Mouse (Mus musculus): ENCODE results near the gene Atraid.

Atraid gene

DNA sequence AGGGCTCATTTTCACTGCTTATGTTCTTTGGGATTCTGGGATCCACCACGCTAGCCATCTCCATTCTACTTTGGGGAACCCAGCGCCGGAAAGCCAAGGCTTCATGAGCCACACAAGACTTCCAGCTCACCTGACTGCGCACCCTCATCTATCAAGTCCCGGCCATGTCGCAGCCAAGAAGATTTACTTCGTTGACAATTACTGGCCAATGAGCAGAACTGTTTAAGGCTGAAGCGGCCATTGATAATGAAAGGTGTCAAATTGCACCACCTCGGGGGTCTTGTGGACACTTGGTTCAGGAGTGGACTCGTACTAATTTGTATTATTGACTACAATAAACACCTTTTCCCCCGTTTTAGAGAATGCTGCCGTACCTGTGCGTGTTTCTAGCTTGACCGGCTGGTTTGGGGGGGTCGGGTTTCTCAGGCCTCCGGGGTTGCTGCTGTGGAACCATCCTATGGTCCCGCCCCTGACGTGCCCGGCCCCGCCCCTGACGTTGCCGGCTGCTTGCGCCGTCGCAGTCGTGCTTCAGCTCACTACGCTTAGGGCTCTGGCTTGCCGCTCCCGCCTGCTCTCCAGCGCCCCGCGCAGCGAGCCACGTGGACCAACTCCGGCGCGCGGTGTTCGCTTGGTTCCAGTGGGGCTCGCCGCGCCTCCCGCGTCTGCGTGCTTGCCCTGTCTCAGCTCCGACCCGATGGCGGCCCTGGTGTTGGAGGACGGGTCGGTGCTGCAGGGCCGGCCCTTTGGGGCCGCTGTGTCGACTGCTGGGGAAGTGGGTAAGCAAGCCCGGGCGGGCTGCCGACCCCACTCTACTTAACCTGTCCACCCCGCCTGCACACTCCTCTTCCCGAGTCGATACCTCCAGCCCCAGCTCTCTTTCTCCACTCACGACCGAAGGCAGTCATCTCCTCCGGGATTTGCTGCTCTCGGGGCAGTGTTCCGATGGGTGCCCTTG is 6.4 kb downstream of the Atraid start, which contains the start of gene Cad:
TSS of gene Cad (plus strand) at position 520 of the 955 bp plus-strand sequence.
- peak; percentile 80 for DNase-seq (ENCODE audit: extremely low read depth, low read depth)

DNA sequence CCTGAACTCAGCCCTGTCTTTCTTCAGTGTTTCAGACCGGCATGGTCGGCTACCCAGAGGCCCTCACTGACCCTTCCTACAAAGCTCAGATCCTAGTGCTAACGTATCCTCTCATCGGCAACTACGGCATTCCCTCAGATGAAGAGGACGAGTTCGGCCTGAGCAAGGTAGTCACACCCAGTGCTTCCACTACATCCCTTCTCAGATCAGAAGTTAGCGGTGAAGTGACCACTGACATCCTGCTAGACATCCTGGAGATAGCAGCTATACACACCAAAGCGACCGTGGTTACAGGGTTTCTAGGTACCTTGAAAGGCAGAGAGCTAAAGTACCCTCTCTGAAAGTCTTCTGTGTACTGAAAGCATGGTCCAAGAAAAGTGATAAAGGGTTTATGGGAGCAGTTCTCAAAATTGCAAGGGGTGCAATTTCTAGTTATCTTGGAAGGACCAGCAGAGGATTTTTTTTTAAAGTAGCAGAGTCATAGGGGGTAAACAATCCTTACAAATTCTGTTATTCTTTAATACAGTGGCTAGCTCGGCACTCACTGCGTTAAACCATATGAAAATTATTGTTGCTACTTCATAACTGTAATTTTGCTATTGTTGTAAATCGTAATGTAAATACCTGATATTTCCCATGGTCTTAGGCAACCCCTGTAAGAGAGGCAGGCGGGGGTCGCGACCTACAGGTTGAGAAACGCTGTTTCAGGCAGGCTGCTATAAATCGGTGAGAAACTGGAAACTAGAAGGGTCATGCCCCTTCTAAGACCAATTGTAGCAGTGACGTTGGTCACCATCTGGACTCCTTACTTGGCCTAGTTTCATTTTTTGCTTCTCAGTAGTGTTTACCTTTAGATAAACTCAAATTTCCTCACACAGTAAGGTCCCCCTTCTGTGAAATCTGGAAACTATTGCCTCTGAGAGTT is 7.4 kb downstream of the Atraid start:
- DNase-seq (ENCODE audit: extremely low read depth, low read depth): peak; percentile 41

DNA sequence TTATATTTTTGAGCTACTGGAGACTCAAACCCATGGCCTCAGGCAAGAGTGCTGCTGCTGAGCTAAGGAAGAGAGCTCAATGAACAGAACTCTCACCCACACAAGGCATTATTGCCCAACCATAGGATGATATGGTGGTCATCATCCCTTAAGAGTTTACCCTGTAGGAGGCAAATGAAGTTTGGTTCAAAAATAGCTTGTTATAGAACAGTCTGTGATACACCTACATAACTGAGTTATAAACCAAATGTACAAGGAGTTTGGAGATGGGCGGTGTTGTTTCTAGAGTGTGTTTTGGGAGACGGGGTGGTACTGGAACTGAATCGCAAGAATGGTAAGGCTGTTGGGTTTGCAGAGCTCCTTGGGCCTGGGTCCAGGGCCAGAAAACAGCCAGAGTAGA is 21.7 kb downstream of the Atraid start:
- DNase-seq (ENCODE audit: extremely low read depth, low read depth): no peak

DNA sequence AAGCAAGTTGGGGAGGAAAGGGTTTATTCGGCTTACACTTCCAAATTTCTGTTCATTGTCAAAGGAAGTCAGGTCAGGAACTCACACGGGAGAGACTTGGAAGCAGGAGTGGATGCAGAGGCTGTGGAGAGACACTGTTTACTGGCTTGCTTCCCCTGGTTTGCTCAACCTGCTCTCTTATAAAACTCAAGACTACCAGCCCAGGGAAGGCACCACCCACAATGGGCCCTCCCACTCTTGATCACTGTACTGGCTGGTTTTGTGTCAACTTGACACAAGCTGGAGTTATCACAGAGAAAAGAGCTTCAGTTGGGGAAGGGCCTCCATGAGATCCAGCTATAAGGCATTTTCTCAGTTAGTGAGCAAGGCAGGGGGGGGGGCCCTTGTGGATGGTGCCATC is 22.9 kb downstream of the Atraid start:
- no peak for DNase-seq (ENCODE audit: extremely low read depth, low read depth)

DNA sequence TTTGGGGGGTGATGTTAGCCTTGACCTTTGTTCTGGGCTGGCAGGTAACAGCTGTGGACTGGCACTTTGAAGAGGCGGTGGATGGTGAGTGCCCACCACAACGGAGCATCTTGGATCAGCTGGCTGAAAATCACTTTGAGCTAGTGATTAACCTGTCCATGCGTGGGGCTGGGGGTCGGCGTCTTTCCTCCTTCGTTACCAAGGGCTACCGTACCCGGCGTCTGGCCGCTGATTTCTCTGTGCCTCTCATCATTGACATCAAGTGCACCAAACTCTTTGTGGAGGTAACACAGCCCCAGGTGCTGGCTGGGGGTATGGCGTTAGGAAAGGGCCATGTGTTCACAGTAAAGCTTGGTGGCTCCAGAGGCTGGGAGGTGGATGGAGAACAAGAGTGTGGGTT is 23.7 kb downstream of the Atraid start:
- no peak for DNase-seq (ENCODE audit: extremely low read depth, low read depth)

DNA sequence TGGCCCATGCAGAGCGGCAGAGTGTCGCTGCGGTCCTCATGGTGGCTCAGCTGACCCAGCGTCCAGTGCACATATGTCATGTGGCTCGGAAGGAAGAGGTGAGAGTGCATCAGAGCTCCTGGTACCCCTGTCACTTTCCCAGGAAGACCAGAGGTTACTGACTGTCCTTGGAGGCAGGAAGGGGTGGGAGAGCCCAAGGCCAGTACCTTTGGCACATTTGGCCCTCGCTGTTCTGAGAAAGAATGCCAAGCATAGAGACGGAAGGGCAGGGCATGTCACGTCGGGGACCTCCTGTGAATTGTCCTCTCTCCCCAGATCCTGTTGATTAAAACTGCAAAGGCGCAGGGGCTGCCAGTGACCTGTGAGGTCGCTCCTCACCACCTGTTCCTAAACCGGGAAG is 25.1 kb downstream of the Atraid start:
- no peak for DNase-seq (ENCODE audit: extremely low read depth, low read depth)

DNA sequence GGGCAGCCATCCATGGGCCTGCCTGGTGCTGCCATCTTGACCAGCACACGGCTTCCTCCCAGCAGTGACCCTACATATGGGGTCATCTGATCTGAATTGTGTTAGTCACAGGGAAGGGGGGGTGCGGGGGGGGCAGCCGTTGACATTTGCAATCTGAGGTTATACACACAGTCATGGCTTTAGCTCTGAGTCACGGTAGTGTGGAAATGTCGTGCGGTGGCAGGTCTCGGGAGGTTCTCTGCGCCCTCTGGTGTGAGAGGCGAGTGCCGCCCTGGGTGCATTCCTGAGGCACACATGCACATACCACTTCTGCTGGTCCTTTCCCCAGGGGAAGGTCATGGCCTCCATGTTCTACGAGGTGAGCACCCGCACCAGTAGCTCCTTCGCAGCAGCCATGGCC is 28.2 kb downstream of the Atraid start:
- no peak for DNase-seq (ENCODE audit: extremely low read depth, low read depth)

DNA sequence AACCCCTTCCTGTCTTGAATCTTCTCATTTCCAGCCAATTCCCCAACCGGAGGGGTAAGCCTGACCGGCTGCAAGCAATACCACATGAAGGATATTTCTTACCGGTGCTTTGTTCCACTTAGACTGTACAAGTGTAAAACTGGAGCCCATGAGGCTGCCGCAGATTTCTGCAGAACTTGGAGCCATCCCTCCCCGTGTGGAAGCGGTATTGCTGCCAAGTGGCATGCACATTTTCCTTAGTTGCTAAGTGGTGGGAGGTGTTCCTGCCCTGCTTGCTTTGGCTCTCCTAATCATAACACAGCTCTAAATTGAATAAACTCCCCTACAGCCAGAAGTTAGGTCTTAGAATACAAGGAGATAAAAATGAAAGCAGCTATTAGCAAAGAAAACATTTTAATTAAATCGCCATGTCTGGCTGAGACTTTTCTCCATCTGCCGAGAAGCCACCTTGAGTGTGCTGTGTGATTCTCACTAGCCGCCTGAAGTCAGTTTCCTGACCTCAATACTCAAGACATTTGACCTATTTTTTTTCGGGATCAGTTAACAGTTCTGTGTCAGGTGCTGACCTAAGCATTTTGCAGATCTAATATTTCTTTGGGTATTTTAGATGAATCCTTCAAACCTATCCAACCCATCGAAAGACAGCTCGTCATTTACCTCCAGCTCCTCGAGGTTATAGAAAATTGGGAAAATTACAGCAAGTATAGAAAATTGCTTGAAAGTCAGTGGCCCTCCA is 32.1 kb downstream of the Atraid start:
- no peak for DNase-seq (ENCODE audit: extremely low read depth, low read depth)

DNA sequence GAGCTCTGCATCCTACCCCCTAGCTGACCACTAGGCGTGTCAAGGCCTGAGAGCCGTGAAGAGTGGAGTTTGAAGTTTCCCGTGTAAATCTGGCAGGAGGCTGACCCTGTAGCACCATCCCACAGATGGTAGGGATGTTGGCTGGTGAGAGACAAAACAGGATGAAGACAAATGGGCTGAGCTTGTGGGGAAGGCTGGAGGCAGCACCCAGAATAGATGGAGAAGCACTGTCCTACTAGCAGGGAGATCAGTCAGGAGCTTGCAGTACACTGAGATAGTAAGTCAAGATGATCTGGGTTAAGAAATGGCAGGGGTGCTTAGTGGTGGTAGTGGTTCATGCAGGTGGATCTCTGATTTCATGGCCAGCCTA is 32.7 kb downstream of the Atraid start:
- no peak for DNase-seq (ENCODE audit: extremely low read depth, low read depth)

DNA sequence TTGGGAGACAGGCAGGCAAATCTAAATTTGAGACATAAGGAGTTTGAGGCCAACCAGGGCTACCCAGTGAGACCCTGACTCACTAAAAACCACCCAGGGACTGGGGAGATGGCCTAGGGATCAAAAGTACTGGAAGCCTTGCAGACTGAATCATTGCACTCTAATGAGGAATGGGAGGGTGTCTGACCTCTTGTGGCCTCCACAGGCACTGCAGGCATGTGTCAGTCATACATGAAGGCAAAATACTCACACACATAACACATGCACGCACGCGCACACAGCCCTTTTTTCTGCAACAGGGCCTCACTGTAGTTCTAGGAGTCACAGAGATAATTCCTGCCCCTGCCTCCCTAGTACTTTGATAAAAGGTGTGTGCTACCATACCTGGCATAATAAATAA is 33.3 kb downstream of the Atraid start:
- DNase-seq (ENCODE audit: extremely low read depth, low read depth): peak; percentile 67

DNA sequence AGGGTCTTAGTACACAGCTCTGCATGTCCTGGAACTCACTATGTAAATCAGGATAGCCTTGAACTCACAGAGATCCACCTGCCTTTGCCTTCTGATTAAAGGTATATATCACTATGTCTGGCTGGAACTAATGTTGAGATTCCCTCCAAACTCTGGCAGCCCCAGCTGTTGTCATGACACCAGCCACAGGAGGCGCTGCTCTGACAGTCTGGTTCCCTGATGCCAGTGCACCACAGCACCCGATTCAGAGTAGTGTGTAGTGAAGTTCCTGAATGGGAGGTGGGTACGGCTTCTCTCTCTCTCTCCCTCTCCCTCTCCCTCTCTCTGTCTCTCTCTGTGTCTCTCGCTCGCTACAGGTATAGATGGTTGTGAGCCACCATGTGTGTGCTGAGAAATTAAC is 34.2 kb downstream of the Atraid start:
- DNase-seq (ENCODE audit: extremely low read depth, low read depth): peak; percentile 77

DNA sequence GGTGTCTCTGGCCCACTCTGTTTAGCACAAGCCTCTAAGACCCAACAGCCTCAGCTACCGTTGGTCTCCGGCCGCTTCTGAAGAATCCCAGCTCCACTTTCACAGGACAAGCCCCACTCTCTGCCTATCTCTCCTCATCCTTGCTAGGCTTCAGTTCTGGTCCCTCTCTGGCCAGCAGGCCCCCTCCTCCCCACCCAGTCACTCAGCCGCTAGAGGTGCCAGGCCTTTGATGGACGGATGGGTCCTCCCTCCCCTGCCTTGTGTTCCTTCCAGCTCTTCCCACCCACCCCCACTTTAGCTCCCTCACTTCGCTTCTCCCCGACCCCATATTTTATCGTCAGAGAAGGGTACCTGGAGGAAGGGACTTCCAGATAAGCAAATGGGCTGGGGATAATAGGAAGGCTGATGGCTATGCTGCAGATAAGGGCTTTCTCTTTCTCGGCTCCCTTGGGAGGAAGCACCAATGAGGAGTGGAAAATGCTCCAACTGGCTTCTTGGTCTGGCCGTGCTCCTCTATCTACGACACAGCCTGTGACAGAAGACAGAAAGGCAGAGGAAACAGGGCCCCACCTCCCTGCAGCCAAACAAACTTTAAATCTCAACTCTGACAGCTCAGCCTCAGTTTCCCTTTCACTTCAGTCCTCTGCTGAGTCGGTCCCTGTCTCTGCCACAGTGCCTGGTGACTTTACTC is 35.0 kb downstream of the Atraid start:
- DNase-seq (ENCODE audit: extremely low read depth, low read depth): peak; percentile 43

DNA sequence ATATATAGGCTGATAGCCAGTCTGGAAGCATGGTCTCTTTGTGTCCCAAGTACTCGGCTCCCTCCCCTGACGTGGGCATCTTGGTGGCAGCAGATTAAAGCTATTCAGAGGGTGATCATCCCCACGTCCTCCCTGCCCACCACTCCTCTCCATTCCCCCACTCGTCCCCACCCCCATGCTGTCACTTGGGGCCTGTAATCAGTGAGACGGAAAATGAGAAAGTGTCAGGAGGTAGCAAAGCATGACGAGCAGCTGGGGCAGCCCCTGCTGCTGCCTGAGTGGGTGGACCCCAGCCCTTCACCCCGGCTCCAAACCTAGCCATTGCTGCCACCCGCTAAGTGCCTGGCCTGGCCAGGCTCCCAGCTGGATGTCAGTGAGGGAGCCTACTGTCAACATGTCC is 35.8 kb downstream of the Atraid start:
- no peak for DNase-seq (ENCODE audit: extremely low read depth, low read depth)

DNA sequence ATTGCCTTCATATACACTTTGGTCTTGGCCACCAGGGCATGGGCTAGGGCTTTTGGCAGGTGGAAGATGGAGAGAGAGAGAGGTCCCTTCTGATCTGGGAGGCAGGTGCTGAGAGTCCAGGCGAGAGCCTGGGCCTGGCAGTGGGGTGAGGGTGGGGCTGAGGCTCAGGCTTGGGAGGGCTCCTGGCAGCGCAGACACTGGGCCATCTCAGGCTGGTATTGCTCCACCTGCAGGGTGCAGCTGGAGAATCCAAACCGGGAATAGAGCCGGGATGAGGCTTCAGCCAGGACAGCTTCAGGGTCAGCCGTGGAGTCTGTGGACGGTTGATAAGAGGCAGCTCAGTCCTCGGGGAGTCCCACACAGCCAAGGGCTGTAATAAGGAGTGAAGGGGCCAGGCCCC is 38.5 kb downstream of the Atraid start:
- no peak for DNase-seq (ENCODE audit: extremely low read depth, low read depth)

DNA sequence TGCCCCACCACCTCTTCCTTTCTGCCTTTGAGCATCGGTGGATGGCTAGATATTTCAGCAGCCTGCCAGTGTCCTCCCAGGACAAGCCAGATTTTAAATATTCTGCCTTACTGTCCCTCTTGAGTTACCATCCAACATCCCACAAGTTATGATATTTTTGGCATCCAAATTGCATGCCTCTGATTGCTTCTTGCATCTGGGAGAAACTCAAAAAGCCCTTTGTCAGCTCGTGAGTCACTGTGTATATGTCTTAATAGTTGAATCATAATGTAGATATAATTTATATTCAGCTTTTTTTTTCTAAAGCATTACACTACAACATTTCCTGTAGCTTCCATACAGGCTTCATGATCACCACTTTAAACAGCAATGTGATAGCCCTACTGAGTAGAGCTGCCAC is 39.0 kb downstream of the Atraid start:
- DNase-seq (ENCODE audit: extremely low read depth, low read depth): no peak

DNA sequence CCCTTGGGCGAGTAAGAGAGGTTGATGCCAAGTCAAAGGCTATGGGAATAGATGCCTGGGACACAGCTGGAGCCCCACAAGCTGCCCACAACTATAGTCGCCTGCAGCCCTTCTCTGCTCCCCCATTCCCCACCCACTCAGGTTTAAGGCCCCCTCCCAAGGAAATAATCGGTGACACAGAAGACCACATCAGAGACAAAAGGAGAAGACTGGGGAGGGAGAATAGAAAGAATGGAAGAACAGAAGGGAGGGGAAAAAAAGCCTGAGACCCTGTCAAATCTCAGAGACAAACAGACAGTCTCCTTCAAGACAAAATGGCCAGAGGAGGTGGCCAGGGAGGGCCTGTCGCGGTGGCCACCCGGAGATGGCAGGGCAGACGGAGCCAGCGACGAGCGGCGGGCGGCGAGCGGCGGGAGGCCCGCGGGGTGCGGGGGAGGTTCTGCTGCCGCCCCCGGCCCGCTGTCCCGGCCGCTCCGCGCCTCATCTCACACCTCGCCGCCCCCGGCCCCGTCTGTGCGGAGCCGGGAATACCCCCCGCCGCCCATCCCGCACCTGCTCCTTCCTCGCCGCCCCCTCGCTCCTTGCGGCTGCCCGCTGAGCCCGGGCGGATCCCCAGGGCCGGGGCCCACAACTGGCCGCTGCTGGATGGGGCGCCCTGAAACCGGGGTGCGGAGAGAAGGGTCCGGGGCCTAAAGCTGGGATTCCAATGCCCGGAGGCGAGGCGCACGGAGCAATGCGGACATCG is 44.3 kb downstream of the Atraid start:
- no peak for DNase-seq (ENCODE audit: extremely low read depth, low read depth)

DNA sequence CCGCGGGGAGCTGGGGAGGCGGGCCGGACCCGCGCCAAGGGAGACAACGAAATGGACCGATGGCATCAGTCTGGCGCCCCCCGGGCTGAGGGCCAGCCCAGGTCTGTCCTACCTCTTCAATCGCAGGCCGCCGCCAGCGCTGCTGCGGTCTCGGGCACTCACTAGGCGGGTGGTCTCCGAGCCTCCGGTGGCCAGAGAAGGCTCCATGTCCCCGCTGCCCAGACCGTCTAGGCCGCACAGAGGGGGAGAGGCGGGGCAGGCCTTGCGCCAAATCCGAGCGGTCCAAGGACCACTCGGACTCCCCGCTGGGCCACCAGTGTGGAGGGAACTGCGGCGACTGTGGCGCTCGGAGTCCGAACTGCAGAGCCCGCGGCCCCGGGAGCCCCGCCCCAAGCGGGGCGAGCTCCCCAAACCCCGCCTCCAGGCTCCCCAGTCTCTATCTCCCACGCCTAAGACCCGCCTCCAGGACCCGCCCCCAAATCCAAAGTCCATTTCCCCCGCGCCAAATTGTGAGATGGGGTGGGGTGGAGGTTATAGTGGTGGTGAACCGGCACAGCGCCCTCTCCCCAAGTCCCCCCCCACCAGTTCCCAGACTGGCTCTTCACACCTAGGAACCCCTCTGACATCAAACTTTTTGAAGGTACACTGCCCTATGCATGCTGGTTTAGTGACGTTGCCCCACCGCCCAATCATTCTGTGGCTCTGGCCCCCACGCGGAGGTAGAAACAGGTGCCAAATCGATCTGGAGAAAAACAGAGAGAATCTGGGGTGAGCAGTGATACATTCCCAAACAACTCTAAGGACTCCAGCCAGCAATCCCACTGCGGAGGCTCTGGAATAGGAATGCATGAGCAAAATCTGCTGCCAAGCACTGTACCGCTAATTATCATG is 45.3 kb downstream of the Atraid start:
- no peak for DNase-seq (ENCODE audit: extremely low read depth, low read depth)

DNA sequence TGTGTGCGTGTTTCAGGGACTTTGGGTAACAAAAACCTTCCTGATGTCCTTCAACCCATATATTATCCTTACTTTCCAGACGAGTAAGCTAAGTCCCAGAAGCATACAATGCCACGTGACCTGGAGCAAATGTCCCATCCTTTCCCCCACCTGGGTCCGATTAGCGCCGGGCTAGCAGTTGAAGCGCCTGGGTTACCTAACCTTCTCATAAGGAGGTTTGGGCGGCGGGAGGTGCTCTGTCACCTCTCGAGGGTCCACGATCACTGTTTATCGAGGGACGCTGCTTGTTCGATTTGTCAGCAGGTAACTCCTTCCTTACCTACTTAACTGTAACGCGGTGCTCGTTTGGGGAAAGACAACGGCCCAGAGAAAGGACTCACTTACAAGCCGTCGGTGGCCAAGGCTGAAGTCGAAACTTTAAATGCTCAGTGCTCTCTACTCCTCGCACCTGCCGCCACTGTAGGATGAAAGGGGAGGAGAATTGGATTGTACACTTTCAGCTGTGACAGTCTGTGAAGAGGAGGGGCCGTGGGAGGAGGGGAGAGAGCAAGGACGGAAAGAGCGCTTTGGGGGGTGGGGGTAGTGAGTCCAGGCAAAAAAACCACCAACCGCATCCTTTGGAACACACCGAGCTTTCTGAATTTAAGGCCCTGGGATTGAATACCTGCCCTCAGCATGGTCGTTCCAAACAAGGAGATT is 46.1 kb downstream of the Atraid start:
- DNase-seq (ENCODE audit: extremely low read depth, low read depth): no peak
